Mouse (Mus musculus) c-Kit-negative CD71-positive TER-119-positive erythroid progenitor cells, embryonic 14.5 days (primary cell): ENCODE measurements around the gene Cbll1.
"Not testable (repeated sequence)": the region's sequence is repeated elsewhere in the genome, so short reads cannot be mapped to it uniquely, and the experiment has no call there.

Experiments used
- DNase-seq: peaks from one replicate; pipeline ENCODE4 v3.0.0-alpha.2; 2013; ENCODE audit warnings: low read depth, low spot score

Gene Cbll1

DNA sequence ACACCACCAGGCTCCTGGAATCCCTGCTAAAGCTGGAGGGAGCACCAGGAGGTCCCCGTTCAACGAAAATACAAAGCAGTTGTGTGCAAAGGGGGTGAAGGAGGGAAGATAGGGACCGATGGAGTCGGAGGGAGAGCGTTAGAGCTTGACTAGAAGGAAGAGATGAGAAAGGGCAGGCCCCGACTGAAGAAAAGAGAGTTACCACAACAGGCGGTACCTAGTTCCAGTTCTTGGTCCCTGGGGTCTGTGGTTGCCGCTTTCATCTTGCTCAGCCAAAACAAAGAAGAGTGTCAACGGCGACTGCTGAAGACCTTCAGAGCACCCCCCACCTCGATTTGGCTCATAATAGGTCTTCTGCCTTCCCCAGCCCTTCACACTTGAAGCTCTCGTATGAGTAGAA, 780 bp upstream of the Cbll1 start:
- no peak for DNase-seq

GRCm38 (mm10) chr12:31498936-31499313, 491 bp downstream of the Cbll1 start:
- DNase-seq: no peak

GRCm38 (mm10) chr12:31486431-31486830, 13.0 kb downstream of the Cbll1 start:
- no peak for DNase-seq

- DNase-seq: not testable (repeated sequence)
Observed at GRCm38 (mm10) chr12:31478182-31478581, 21.2 kb downstream of the Cbll1 start.

GRCm38 (mm10) chr12:31462615-31463014, 36.8 kb downstream of the Cbll1 start:
- no peak for DNase-seq

DNA sequence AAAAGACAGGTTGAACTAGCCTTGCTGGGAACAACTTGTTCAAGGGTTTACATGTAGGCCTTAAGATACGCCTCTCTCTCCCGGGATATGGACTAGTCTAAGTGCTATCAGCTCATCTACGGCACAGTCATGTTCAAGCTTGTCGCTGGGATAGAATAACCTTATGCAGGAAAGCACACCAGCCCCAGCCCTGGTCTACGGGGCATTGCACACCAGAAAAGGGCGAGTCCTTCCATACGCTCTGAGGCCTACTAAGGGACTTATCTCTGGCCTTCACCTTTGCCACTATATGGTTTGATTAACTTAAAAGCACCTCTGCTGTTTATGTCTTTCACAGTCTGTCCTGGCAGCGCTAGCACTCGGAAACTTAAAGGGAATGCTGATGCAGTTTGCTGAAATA, 38.0 kb downstream of the Cbll1 start:
- DNase-seq: no peak

DNA sequence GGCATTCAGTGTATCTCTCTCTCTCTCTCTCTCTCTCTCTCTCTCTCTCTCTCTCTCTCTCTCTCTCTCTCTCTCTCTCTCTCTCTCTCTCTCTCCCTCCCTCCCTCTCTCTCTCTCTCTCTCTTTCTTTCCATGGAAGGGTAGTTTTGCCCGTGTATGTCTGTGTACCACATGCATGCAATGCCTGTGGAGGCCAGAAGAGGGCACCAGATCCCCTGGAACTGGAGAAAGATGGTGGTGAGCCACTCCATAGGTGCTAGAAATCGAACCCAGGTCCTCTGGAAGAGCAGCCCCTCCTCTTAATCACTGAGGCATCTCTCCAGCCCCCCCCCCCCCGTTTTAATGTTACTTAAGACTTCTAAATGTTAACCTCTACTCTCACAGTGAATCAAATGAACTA, 39.1 kb downstream of the Cbll1 start:
- DNase-seq: not testable (repeated sequence)

DNA sequence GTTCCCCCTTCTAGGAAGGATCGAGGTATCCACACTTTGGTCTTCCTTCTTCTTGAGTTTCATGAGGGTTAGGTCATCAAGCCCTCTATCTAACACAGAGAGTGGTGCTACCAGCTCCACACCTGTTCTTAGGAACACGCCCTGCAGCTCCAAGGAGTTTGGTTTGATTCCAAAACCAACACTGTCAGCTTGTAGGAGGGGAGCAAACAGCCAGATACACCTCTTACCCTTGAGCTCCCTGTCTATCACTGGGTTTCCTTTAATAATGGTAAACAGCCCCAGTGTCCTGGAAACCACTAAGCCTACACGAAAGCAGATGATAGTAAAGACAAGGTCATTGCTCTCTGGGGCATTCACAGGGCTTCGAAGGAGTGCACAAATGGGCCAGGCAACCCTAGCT, 40.9 kb downstream of the Cbll1 start:
- no peak for DNase-seq

GRCm38 (mm10) chr12:31456271-31456670, 43.1 kb downstream of the Cbll1 start:
- no peak for DNase-seq

DNA sequence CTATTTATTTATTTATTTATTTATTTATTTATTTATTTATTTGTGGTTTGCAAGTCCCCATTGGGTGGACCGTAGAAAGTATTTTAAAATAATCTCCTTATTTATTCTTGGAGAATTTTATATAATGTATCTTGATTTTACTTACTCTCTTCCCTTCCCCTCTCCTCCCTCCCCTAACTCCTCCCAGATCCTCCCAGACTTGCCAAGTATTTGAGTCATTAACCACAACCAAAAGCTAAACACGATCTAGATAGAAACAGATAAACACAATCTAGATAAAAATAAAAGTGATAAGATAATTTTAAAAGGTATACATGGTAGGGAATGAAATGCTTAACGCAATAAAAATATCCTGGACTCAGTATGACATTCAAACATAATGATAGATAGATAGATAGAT, 50.1 kb downstream of the Cbll1 start:
- no peak for DNase-seq

DNA sequence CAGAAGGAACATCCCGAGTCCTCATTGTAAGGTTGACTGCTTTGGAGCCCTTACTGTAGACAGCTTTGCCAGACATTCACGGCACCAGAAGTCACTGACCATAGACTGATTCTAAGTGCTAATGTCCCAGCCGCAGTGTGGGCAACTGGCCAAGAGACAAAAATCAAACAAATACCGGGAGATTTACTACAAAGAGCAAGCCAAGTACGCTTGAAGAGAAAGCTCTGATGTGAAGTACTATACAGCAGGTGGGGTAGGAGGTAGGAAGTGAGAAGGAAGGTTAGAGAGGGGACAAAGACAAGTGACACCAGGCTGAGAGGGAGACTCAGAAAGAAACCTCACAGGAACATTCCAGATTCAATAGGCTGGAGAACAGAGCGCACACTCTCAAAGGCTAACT, 54.6 kb downstream of the Cbll1 start:
- DNase-seq: no peak

GRCm38 (mm10) chr12:31444131-31444546, 55.3 kb downstream of the Cbll1 start:
- DNase-seq: no peak

GRCm38 (mm10) chr12:31439612-31440011, 59.8 kb downstream of the Cbll1 start:
- no peak for DNase-seq

- DNase-seq: no peak
Observed at GRCm38 (mm10) chr12:31437791-31438190, 61.6 kb downstream of the Cbll1 start.
